Mouse (Mus musculus): Measurements from ENCODE around the gene B3gat2.

DNA sequence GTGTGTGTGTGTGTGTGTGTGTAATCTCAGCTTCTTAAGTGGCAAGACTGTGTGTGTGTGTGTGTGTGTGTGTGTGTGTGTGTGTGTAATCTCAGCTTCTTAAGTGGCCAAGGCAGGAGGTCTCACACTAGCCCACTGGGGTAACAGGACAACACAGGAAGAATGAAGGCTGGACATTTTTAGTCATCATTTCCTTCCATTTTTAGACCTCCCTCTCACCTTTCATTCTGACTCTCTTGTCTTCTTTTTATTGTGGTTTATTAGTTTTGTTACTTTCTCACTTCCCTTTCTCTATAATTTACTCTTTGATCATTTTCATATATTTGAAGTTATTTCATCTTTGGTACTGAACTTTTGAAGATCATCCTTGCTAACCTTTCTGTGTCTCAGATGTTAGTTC is 79.4 kb downstream of the B3gat2 start:
- no peak for TF ChIP-seq CTCF (conservative IDR thresholded peaks at IDR 0.05; ENCODE audit: insufficient read depth, insufficient read length, low read depth, low read length)
- no peak for TF ChIP-seq POLR2A (IDR thresholded peaks at IDR 0.05; ENCODE audit: low read depth, low read length)

Data from kidney, adult 2 months (tissue).